In the genomic region with DNA sequence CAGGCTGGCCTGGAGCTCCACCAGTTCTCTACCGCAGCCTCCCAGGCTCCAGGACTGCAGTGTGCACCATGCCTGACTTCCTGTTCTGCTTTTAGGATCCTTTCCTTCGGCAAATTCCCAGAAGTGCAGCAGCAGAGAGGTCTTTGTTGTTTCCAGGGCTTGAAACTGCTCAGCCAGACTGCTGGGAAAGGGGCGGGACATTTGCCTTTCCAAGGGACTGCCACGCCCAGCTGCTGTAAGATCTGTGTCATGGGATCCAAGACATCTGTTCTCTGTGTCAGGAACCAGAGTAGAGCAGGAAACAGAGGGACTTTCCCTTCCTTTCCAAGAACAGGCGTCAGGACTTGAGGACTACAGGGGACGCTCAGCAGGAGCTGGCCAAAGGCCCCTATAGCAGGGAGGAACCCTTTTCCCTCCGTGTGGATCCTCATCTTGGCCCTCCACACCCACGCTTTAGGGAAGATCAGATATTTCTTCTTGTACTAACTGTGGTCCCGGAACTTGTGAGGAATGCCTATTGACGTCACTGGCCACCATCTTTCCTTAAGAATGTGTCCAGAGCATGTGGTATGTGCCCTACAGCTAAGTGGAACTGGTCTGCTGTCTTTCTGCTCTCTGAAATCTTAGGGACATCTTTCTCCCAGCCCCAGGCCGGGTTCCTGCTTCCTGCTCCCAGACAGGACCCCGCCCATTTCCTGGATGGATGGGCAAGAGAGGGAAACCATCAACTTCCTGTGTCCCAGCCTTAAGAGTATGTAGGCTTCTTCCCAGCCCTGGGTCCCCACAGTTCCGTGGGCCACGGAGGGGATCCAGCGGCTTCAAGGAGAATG, we compare ENCODE assay signal across 8 mouse cellular contexts. TPM values are rescaled to one million over a fixed set of nuclear protein-coding genes. Genes with fewer than 3 reads are reported as not detected.
A peak's percentile ranks its signal among the peaks of the same experiment; 100 is the strongest.
DNase-seq lines count a peak whose midpoint lies in the region; ATAC-seq and TF ChIP-seq lines count a peak whose summit lies in the region.

No protein-coding gene starts in this region.

- no peaks in the 10 kb centered on the region for H3K36me3 ChIP-seq in intestine, embryonic 15.5 days
- no peaks in the 10 kb centered on the region for H3K36me3 ChIP-seq in liver, embryonic 16.5 days (ENCODE audit: control insufficient read depth, insufficient read depth)
- H3K36me3 ChIP-seq in neural tube, embryonic 15.5 days, result no peaks in the 10 kb centered on the region

- H3K4me1 ChIP-seq in cortical plate, adult 2 months (ENCODE audit: control insufficient read depth, insufficient read depth, low read length), result no peaks in the 10 kb centered on the region
- H3K4me1 ChIP-seq in intestine, embryonic 15.5 days (replicated peaks), result peaks cover 32% of the 10 kb centered on the region
- peaks cover 5% of the 10 kb centered on the region for H3K4me1 ChIP-seq in liver, embryonic 16.5 days (ENCODE audit: control insufficient read depth, low read depth, low read length)
- peaks cover 18% of the 10 kb centered on the region for H3K4me1 ChIP-seq in neural tube, embryonic 15.5 days

- H3K27ac ChIP-seq in cortical plate, adult 2 months (ENCODE audit: insufficient read depth, low read length), result peak overlapping the region; percentile 13; the same call in 1 of the 2 replicates
- peak overlapping the region; percentile 93 for H3K27ac ChIP-seq in intestine, embryonic 15.5 days
- peak overlapping the region; percentile 39 for H3K27ac ChIP-seq in liver, embryonic 16.5 days (ENCODE audit: low read length)
- H3K27ac ChIP-seq in neural tube, embryonic 15.5 days (replicated peaks), result peak overlapping the region; percentile 75

- no peak for TF ChIP-seq POLR2A in cortical plate, adult 2 months (IDR thresholded peaks at IDR 0.05; ENCODE audit: extremely low read depth, insufficient read depth, low read length)

- POLR2A ChIA-PET in Patski (lab: Charles Lee), result interaction anchor here (0.6 to 2.7 kb wide), 10 partner anchors 9 to 454 kb away, joined by 3 to 19 read pairs (median 4); no protein-coding TSS in a partner anchor

- in situ Hi-C loops in Patski (cut with MboI; ENCODE audit: low pct_unique_long_range_greater_than_20kb), result no loop called here

- DNase-seq in Patski (ENCODE audit: low read depth, low spot score), result peak; percentile 78
- DNase-seq in gastrocnemius, postnatal 4 days (ENCODE audit: low spot score in 2 of 2), result peak; percentile 56 to 86
- DNase-seq in layer of hippocampus, postnatal 36 days, result no peak

- no peak overlapping the region for H3K4me3 ChIP-seq in cortical plate, adult 2 months (ENCODE audit: insufficient read depth, low read length)
- 0 out of 2 replicates have a peak overlapping the region, but pooled peaks have one; percentile 9 for H3K4me3 ChIP-seq in intestine, embryonic 15.5 days (replicated peaks)
- H3K4me3 ChIP-seq in liver, embryonic 16.5 days (ENCODE audit: low read depth, low read length), result no peak overlapping the region
- H3K4me3 ChIP-seq in neural tube, embryonic 15.5 days (replicated peaks), result no peak overlapping the region

- TF ChIP-seq CTCF in Patski (IDR thresholded peaks at IDR 0.05), result no peak
- no peak for TF ChIP-seq CTCF in cortical plate, adult 2 months (IDR thresholded peaks at IDR 0.05; ENCODE audit: extremely low read depth, insufficient read depth, low read length)

- H3K9ac ChIP-seq in intestine, embryonic 15.5 days, result 0 out of 2 replicates have a peak overlapping the region, but pooled peaks have one; percentile 29
- no peak overlapping the region for H3K9ac ChIP-seq in liver, embryonic 16.5 days (ENCODE audit: low read depth, low read length)
- H3K9ac ChIP-seq in neural tube, embryonic 15.5 days (replicated peaks), result no peak overlapping the region

- H3K4me2 ChIP-seq in intestine, embryonic 15.5 days (replicated peaks), result peak overlapping the region; percentile 55
- no peak overlapping the region for H3K4me2 ChIP-seq in liver, embryonic 16.5 days (ENCODE audit: low read depth, low read length)
- peak overlapping the region; percentile 25 for H3K4me2 ChIP-seq in neural tube, embryonic 15.5 days

- no peaks in the 10 kb centered on the region for H3K27me3 ChIP-seq in Patski
- H3K27me3 ChIP-seq in intestine, embryonic 15.5 days (replicated peaks), result no peaks in the 10 kb centered on the region
- no peaks in the 10 kb centered on the region for H3K27me3 ChIP-seq in liver, embryonic 16.5 days (ENCODE audit: control insufficient read depth, insufficient read depth, low read depth, low read length)
- no peaks in the 10 kb centered on the region for H3K27me3 ChIP-seq in neural tube, embryonic 15.5 days (replicated peaks)

- CTCF ChIA-PET in Patski (lab: Charles Lee), result interaction anchor here (1.1 to 2.4 kb wide), 2 partner anchors 12 to 16 kb away, joined by 6 to 10 read pairs; no protein-coding TSS in a partner anchor

- ATAC-seq in Patski, result peak; percentile 83
- peak; percentile 93 for ATAC-seq in intestine, embryonic 15.5 days
- ATAC-seq in liver, embryonic 16.5 days (ENCODE audit: low read depth), result peak; percentile 45
- ATAC-seq in neural tube, embryonic 15.5 days (ENCODE audit: low FRiP score), result no peak; the same call in 1 of the 2 replicates
- no peak for ATAC-seq in erythroid progenitor cell, adult 5-6 weeks (replicated peaks; ENCODE audit: low FRiP score, poor library complexity, severe bottlenecking)

- WGBS in intestine, embryonic 15.5 days, result 23% methylated on average over 15 of the region's 15 CpGs
- WGBS in liver, embryonic 16.5 days (ENCODE audit: insufficient replicate concordance), result 28% methylated on average over 15 of the region's 15 CpGs
- WGBS in neural tube, embryonic 15.5 days, result 44% methylated on average over 15 of the region's 15 CpGs

- H3K9me3 ChIP-seq in intestine, embryonic 15.5 days, result no peaks in the 10 kb centered on the region
- H3K9me3 ChIP-seq in liver, embryonic 16.5 days (replicated peaks; ENCODE audit: control insufficient read depth, low read length), result no peaks in the 10 kb centered on the region
- H3K9me3 ChIP-seq in neural tube, embryonic 15.5 days (replicated peaks), result no peaks in the 10 kb centered on the region

RNA-seq across cellular contexts. Expression of a gene that starts 52.4 kb away (rescaled TPM):
- 105 TPM for polyA plus RNA-seq in Patski (2021)
- 174 and 183 TPM in 2 replicates for polyA plus RNA-seq in cortical plate, adult 2 months (2012; rRNA removed)
- total RNA-seq in gastrocnemius, postnatal 4 days (2021), result 10 to 100 TPM; 27.8 to 31.6 TPM
- 22.6 and 23.2 TPM in 2 replicates for polyA plus RNA-seq in intestine, embryonic 15.5 days (2015; fragmentation: Nextera tagmentation; extraction: Ambion mirVana)
- polyA plus RNA-seq in liver, embryonic 16.5 days (2015; fragmentation: Nextera tagmentation; extraction: Ambion mirVana), result 2.4 TPM in 2 replicates
- polyA plus RNA-seq in neural tube, embryonic 15.5 days (2015; fragmentation: Nextera tagmentation; extraction: Ambion mirVana), result 104 and 107 TPM in 2 replicates
- total RNA-seq in erythroid progenitor cell, adult 5-6 weeks (2015; ENCODE audit: low replicate concordance), result 6.5 and 7.1 TPM in 2 replicates
- total RNA-seq in erythroid progenitor cell, adult 5-6 weeks (2017; ENCODE audit: low replicate concordance), result 7.1 and 13.2 TPM in 2 replicates
- 100 to 1,000 TPM; 157 to 167 TPM for total RNA-seq in layer of hippocampus, postnatal 36 days (2021)

RNA-seq across cellular contexts. Expression of a gene that starts 57.6 kb away (rescaled TPM):
- 344 TPM for polyA plus RNA-seq in Patski (2021)
- polyA plus RNA-seq in cortical plate, adult 2 months (2012; rRNA removed), result 37.0 and 45.0 TPM in 2 replicates
- total RNA-seq in gastrocnemius, postnatal 4 days (2021), result 10 to 100 TPM; 49.1 to 53.1 TPM
- polyA plus RNA-seq in intestine, embryonic 15.5 days (2015; fragmentation: Nextera tagmentation; extraction: Ambion mirVana), result 99.1 and 103 TPM in 2 replicates
- 45.4 and 52.9 TPM in 2 replicates for polyA plus RNA-seq in liver, embryonic 16.5 days (2015; fragmentation: Nextera tagmentation; extraction: Ambion mirVana)
- 26.1 and 39.5 TPM in 2 replicates for polyA plus RNA-seq in neural tube, embryonic 15.5 days (2015; fragmentation: Nextera tagmentation; extraction: Ambion mirVana)
- total RNA-seq in erythroid progenitor cell, adult 5-6 weeks (2015; ENCODE audit: low replicate concordance), result 20.9 and 22.2 TPM in 2 replicates
- total RNA-seq in erythroid progenitor cell, adult 5-6 weeks (2017; ENCODE audit: low replicate concordance), result 10.0 and 13.1 TPM in 2 replicates
- 10 to 100 TPM; 18.4 to 19.9 TPM for total RNA-seq in layer of hippocampus, postnatal 36 days (2021)

Comparison
In these comparisons a context has a peak if more than half of its experiments do, and no peak if none do; other contexts are left out.
1. ATAC-seq: peak in Patski (single experiment), intestine, embryonic 15.5 days (single experiment) and liver, embryonic 16.5 days (single experiment); none in neural tube, embryonic 15.5 days (single experiment) and erythroid progenitor cell, adult 5-6 weeks (single experiment).
2. DNase-seq: peak in Patski (single experiment) and gastrocnemius, postnatal 4 days (2 of 2); none in layer of hippocampus, postnatal 36 days (0 of 2).
3. H3K27ac ChIP-seq: peak in every context shown above with its lines; median percentile 93 in intestine, embryonic 15.5 days; 75 in neural tube, embryonic 15.5 days; 39 in liver, embryonic 16.5 days; 13 in cortical plate, adult 2 months.